Mouse (Mus musculus) thymus, adult 18-20 months (tissue): ENCODE measurements around the gene 2310033P09Rik.
"Not testable (repeated sequence)": the region's sequence is repeated elsewhere in the genome, so short reads cannot be mapped to it uniquely, and the experiment has no call there.

Experiments
- DNase-seq, 2 experiments: peaks; one replicate each; pipeline ENCODE4 v3.0.0; 2022; ENCODE audit warnings: mixed read lengths in 2 of 2

Gene 2310033P09Rik

GRCm38 (mm10) chr11:59201216-59202002, 6.7 kb upstream of the 2310033P09Rik start:
- no peak for DNase-seq

GRCm38 (mm10) chr11:59202081-59202995, 5.8 kb upstream of the 2310033P09Rik start, which contains the start of gene Mrpl55:
Mrpl55 (plus strand) TSS chr11:59202486.
- DNase-seq, result peak; percentile 76 to 81

GRCm38 (mm10) chr11:59209003-59209441, 901 bp downstream of the 2310033P09Rik start:
- DNase-seq, result peak; percentile 32 to 45

- no peak for DNase-seq
These were observed 1.5 kb downstream of the 2310033P09Rik start for GRCm38 (mm10) chr11:59209580-59209979.

- no peak for DNase-seq
These were observed 1.9 kb downstream of the 2310033P09Rik start for GRCm38 (mm10) chr11:59210020-59210419.

GRCm38 (mm10) chr11:59211561-59211960, 3.4 kb downstream of the 2310033P09Rik start:
- DNase-seq, result not testable (repeated sequence)

GRCm38 (mm10) chr11:59212320-59212719, 4.2 kb downstream of the 2310033P09Rik start:
- peak; percentile 41 to 58 for DNase-seq

- no peak for DNase-seq
These were observed 4.9 kb downstream of the 2310033P09Rik start for GRCm38 (mm10) chr11:59212892-59213494.

- no peak for DNase-seq
These were observed 8.8 kb downstream of the 2310033P09Rik start for GRCm38 (mm10) chr11:59216955-59217354.

- DNase-seq, result no peak
These were observed 10.4 kb downstream of the 2310033P09Rik start for GRCm38 (mm10) chr11:59218389-59218998.

GRCm38 (mm10) chr11:59219064-59219463, 10.9 kb downstream of the 2310033P09Rik start:
- no peak for DNase-seq

GRCm38 (mm10) chr11:59221604-59222003, 13.5 kb downstream of the 2310033P09Rik start:
- DNase-seq, result no peak

GRCm38 (mm10) chr11:59222306-59222705, 14.2 kb downstream of the 2310033P09Rik start:
- no peak for DNase-seq

GRCm38 (mm10) chr11:59224025-59224424, 15.9 kb downstream of the 2310033P09Rik start:
- DNase-seq, result no peak

GRCm38 (mm10) chr11:59224470-59224869, 16.3 kb downstream of the 2310033P09Rik start:
- no peak for DNase-seq

GRCm38 (mm10) chr11:59225167-59225566, 17.0 kb downstream of the 2310033P09Rik start:
- no peak for DNase-seq

- no peak for DNase-seq
These were observed 18.1 kb downstream of the 2310033P09Rik start for GRCm38 (mm10) chr11:59226251-59226650.

GRCm38 (mm10) chr11:59226787-59227603, 18.9 kb downstream of the 2310033P09Rik start:
- DNase-seq, result no peak

GRCm38 (mm10) chr11:59227604-59228121, 19.5 kb downstream of the 2310033P09Rik start:
- DNase-seq, result peak in 1 of 2 experiments; percentile 52

- peak; percentile 94 to 95 for DNase-seq
These were observed 20.2 kb downstream of the 2310033P09Rik start, which contains the start of gene Arf1 for GRCm38 (mm10) chr11:59228122-59228953. Arf1 (minus strand) TSS chr11:59228270.
